Mouse (Mus musculus) right cerebral cortex, postnatal 4 days (tissue): ENCODE measurements at regions not wholly inside any gene's neighbourhood (a gene's known extent, or its start where the extent isn't known, plus 50 kb on each side); places are given as distances from the start of the nearest gene placed in this dataset.

Experiments used
- DNase-seq: peaks from one replicate; pipeline ENCODE4 v3.0.0-alpha.2; 2022

DNA sequence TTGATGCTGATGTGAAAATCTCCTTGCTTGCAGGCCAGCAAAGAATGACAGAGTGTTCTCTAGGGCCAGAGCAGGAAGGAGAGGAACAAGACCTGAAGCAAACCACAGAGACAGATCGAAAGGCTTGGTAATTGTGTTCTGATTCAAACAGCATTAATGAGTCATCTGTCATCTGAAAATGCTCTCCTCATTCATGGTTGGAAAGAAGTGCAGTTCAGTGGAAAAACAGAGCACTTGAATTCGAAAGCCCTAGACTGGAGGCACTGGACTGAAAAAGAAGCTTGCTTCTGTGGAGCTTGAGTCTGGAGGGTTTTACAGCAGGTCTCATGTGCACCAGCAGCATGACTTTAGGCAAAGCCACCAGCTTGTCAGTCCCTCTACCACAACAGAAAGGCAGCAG is 374.3 kb upstream of the B430305J03Rik start:
- no peak for DNase-seq

DNA sequence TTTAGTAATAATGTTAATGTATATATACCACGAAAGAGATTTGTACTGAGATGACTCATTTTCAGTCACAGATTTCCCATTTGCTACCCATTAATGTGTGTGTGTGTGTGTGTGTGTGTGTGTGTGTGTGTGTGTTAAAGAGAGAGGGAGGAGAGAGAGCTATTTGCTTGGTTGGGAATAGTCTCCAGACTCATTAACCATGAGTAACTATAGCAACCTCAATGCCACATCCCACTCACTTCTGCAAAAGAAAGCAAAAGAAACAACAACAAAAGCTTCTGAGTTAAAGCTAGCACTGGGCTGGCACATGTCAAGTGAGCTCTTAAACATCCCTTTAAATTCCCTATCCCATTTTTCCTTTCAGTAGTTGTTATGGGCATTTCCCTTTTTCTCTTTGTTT is 372.8 kb upstream of the B430305J03Rik start:
- DNase-seq, result no peak

DNA sequence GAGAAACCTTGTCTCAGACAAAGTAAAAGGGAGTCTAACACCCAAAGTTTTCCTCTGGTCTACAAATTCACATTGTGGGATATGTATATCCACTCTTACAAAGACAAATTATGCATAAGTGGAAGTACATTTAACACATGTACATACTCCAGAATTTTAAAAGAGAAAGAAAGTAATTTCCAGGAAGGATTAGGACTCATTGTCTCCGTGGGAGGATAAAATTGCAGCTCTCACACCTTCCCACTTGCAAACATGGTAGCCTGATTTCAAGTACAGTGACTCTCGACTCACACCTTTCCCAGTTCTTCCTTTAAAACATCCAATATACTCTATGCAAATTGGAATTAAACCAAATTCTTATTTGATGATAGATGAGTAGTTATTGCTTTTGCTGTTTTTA is 351.0 kb upstream of the B430305J03Rik start:
- DNase-seq, result no peak

DNA sequence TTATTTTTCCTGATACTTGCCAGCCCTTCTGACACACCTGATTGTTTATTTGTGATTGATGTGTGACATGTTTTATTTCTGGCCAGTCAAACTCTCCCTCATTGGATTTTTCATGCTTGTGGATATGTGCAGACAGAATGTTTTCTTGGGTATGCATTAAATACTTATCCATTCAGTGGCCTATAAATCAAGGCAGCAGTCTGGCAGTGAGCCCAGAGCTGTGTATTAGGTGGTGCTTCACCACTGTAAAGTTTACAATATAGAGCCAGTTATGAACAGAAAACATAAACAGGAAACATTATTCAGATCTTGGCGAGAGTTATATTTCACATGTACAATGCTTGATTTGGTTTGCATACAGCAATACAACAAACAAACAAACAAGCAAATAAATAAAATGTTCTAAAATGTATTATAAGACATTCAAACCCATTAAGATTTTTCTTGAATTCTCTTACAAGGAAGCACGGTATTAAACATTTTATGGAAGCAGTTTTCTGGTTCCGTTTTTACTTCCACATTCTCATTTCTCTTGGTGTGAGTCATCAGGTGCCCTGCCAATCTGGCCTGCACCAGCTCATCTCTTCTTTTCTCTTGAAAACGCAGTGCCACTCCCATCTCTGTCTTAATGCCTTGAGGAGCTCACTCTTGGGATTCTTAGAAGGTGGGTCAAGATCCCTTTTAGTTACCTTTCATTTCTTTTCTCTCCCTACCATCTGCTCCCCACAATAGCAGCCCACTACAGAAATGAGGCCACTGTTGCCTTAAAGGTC is 322.4 kb upstream of the B430305J03Rik start:
- no peak for DNase-seq

DNA sequence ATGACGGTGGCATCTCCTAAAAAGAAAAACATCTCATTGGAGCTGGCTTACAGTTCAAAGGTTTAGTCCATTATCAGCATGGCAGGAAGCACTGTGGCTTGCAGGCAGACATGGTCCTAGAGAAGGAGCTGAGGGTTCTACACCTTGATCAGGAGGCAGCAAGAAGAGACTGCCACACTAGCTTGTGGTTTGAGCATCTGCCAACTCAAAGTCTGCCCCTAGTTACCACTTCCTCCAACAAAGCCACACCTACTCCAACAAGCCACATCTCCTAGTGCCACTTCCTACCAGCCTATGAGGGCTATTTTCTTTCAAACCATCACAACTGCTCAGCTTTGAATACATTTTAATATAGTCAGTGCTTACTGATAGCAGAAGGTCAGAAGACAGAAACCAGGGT is 305.1 kb upstream of the B430305J03Rik start:
- DNase-seq, result no peak

DNA sequence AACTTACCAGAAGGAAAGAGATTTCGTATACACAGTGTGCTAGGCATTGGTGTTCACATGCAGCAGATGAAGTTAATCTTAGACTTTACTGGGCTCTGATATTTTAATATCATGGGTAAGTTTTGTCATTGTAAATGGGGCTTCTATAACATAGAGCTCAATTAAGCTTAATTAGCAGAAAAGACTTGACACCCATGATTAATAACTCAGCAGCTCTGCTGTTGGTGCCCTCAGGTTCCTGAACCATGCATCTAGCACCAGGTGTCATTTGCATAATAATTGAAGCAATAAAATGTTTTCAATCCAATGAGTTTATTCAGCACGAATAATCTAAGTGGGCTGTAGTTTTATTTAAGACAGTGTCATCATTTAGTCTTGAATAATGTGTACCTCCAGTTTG is 290.4 kb upstream of the B430305J03Rik start:
- no peak for DNase-seq

DNA sequence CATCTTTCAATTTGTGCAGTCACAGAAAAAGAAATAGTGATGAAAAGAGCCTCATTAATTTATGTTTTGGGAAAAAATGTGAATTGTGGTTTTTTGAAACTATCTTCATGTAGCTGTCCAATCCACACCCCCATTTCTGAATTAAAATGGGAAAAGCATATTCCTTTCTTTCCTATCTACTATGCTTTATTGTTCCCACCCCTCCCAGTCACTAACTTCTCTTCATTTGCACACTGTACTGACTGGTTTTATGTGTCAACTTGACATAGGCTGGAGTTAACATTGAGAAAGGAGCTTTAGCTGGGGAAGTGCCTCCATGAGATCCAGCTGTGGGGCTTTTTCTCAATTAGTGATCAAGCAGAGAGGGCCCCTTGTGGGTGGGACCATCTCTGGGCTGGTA is 262.8 kb upstream of the B430305J03Rik start:
- DNase-seq, result no peak

DNA sequence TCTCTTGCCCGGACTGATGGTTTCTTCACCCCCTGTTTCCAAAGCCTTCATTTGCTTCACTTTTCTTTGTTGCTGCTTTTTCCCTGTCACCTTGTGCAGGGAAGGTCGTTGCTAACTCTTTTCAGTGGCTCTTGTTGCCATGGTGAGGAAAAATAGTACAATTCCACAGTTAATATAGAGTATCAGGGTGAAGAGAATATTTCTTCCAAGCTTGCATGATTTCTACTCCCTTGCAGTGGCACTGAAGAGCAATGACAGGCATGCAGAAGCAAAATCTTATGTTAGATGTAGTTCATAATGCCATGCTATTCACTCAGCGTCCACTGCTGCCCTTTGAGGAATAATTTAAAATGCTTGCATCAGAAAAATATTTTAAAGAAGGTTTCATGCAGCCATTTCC is 262.3 kb upstream of the B430305J03Rik start:
- no peak for DNase-seq

DNA sequence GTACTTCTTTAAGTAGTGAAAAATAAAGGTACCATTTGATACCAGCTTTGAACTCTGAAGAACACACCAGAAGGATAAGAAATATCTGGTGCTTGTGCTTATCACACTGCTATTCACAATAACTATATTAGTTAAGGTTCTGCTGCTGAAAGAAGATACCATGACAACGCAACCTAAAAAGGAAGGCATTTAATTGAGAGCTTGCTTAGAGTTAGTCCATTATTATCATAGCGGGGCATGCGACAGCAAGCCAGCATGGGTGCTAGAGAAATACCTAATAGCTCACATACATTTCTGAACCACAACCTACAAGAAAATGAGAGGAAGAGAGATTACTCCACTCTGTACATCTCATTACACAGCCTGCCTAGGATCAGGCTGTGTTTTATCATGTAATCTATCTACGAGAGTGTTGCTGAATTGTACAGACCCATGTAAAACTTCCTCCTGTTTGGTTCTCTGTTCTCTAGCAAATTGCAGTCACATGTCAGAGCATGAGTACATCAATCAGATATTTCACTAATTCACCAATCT is 258.3 kb upstream of the B430305J03Rik start:
- no peak for DNase-seq

DNA sequence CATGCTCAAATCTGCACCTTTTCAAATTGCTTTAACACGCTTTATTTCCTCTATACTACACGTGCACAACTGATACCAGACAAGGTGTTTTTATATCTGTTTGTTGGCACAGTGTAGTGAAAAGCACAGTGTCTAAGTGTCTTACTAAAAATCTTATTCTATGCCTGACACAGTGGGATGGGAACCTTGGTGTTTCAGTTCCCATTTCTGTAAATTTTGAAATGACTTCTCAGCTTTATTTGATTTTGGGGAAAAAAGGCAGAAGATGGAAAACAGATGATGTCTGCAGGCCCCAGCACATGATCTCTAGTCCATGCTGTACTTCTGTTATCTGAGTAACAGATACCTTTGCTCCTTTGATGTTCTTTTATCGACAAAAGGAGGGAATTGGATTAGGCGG is 239.7 kb upstream of the B430305J03Rik start:
- DNase-seq, result no peak

DNA sequence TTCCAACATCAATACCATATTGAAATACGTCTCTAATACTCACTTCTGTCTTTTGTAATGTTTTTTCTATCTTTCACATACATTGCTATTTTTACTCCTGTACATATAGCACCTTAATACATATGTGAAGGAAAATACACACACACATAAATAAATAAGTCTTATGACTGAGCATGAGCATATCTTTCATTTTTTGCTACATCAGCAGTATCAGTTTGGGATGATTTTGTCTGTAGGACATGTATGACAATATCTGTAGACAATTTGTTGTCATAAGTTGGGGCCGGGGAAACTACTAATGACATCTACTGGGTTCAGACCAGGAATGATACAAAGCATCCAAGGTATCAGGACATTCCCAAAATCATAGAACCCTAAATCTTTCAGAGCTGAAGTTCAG is 237.1 kb upstream of the B430305J03Rik start:
- no peak for DNase-seq

DNA sequence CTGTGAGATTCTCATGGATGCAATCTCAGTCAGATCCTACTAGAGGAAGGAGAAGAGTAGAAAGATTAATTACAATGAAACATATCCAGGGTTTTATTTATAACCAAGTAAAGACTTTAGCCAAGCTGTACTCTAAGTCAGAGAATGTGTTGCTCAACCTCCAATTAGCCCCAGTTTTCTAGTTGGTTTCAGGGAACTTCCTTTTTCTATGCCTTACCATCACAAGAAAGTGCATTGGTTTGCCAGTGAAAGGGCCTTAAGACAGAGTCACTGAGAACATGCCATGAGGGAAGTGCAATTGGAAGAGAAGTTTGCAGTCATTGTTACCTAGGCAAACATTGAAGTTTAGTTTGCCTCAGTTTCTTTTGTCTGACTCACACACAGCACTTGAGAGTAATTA is 229.8 kb upstream of the B430305J03Rik start:
- DNase-seq, result no peak

DNA sequence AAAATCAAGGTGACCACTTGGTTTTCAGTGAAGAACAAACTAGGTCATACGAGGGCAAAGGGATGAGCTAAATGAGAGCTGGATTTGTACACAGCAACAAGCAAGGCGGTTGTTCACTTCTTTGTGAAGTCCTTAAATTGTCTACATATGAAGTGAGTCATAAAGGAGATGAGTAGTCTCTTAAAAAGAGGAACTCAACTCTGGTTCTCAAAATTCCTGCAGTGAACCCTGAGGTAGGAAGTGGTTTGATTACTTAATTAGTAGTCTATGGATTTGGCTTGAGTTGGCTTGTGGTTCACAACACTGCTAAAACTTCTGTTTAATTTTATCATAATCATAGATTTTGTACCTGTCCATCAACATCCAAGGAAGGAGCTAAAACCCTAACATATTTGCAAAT is 226.6 kb upstream of the B430305J03Rik start:
- no peak for DNase-seq

DNA sequence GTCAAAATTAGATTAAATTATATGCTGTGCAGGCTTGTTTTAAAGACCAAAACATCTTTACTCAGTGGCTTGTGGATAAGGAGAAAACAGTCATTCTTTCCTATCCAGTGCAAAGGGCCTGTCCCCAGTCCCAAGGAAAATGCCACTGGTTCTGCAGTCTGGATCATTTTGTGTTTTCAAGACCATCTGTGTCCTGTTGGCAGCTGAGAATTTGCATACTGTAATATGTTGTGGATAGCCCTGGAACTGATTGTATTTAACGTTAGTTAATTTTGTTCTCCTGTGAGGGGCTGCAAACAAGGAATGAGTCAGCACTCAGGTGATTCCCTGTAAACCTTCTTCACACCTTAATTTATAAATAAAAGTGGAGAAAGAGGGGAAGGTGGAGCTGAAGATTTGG is 217.9 kb upstream of the B430305J03Rik start:
- no peak for DNase-seq

DNA sequence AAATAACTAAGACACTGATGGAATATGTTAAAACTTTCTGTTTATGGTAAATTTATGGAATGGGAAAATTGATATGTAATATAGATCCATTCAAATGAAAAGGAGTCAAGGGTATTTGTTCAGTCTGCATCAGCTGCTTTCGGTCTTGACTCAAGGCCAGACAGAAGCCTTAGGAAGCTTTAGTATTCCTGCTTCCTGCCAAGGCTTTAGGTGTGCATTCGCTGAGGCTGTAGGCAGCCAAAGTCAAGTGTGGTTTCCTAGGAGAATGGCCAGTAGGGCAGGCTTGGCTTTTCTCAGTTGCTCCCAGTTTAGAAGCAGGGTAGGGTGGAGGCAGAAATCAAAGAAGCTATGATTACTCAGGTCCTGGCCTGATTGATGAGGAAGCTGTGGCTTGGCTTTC is 217.2 kb upstream of the B430305J03Rik start:
- DNase-seq, result no peak

DNA sequence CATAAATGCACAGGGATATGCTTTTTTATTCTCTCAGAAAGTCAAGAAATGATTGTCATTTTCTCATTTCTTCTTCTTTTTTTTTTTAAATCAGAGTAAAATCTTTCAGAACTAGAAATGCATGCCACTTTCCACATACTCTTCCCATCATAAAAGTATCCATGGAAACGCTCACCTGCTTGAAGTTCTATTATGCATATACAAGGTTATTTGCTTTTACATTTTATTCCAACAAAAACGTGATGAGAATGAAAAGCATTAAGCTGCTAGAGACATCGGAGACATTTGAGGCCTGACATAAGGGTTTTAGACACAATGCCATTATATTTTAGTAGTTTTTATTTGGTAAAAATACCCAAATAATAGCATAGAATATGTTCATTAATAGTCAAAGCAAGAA is 214.5 kb upstream of the B430305J03Rik start:
- DNase-seq, result no peak

DNA sequence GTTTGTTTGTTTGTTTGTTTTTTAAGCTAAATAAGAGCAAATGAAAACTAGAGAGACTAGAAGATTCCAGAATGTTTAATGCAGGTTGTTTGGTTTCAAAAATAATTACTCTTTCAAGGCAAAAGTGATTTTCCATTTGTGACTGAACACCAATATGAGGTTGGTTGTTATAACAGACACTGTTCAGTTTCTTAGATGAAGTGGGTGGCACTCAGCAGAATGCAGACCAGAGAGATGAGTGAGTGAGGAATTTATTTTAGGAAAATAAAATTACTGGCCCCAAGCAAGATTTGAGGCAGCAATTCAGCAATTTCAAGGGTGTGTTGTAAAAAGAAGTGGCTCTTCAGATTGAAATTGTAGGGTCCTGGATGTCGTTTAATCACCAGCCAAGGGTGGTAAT is 171.4 kb upstream of the B430305J03Rik start:
- no peak for DNase-seq

DNA sequence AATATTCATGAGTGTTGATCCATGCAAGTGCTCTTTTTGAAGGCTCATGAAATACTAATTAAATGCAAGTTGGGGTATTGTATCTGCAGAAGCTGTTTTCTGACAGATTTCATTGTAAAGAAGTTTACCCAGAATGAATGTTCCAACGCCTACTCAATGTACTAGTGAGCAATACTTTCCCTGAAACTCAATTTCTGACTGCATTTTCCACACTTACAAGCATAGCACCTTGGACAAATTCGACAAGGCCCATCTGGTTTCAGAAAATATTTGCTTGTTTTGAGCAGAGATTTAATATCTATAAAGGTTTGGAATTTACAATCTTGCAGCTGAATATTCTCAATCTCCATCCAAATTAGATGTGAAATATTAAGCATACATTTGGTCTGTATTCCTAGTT is 170.0 kb upstream of the B430305J03Rik start:
- no peak for DNase-seq

DNA sequence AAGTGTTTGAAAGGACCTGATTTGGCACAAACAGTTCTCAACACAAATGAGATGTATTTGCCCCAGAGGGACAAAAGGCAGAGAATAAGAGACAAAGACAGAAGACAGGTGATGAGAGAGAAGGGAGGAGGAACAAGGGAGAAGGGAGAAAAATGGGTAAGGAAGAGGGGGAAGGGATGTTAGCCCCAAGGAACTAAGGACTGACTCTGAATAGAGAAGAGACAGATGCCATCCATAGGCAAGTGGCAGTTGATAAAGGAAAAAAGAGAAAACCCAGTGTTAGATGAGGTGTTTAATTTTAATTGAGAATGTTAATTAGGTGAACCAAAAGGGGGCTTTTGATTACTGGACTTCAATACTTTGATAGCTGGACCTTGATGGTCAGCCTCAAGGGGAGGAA is 137.4 kb upstream of the B430305J03Rik start:
- DNase-seq, result no peak

DNA sequence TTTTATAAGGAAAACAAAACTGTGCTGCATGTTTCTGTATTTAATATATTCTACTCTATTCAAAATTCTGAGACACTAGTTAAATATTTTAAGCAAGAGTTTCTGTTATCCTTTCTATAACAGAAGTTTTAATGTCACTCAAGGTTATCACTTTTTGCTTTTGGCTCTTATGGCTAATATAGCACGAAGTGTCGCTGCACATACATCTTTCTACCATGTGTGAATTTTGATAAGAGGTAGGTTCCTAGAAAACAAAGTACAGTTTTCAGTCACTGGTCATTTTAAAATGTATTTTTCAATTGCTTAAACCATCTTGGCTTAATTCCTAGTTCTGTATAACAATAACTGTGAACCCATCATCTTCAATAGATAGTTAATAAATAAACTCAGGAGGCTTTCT is 129.1 kb upstream of the B430305J03Rik start:
- no peak for DNase-seq

DNA sequence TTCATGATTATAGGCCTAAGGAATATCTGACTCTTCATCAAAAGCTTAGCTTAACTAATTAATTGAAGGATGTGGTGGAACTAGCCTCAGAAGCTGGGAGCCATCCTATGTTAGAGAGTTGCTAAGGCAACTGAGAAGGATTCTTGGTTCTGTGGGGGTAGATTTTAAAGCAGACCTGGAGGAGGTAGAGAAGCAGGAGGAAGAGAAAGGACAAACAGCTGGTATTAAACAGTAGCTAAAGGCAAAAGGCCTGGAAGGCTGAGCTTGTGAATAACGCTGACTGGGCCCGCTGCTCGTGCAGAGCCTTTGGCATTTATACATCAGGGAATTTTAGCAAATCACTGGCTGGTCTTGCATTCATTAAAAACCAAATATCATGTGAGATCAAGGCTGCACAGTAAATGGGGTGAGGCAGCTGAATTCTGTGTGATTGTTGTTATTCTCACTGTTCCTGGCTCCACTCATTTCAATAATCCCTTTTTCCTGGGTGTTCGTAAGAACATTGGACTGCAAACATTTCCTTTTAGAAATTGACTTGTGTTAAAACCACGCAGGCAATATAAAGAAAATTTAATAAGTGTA is 121.1 kb upstream of the B430305J03Rik start:
- DNase-seq, result no peak

DNA sequence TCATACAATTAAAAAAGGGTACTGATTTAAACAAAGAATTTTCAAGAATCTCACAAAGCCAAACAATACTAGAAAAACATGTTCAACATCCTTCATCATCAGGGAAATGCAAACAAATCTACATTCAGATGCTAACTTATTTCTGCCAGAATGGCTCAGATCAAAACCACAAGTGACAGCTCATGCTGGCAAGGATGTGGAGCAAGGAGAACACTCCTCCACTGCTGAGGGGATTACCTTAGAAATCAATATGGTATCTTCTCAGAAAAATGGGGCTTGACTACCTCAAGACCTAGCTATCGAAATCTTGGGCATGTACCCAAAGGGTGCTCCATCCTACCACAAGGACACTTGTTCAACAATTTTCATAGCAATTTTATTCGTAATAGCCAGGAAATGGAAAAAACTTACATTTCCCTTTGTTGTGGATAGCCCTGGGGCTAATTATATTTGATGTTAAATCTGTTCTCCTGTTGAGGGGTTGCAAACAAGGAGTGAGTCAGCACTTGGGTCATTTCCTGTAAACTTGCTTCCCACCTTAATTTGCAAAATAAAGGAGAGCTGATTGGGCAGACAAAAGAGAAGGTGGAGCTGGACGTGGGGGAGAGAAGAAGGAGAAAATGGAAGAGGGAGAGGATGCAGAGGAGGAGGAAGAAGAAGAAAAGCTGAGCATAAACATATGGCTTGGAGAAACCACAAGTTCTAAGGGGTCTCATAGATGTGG is 113.3 kb upstream of the B430305J03Rik start:
- no peak for DNase-seq

DNA sequence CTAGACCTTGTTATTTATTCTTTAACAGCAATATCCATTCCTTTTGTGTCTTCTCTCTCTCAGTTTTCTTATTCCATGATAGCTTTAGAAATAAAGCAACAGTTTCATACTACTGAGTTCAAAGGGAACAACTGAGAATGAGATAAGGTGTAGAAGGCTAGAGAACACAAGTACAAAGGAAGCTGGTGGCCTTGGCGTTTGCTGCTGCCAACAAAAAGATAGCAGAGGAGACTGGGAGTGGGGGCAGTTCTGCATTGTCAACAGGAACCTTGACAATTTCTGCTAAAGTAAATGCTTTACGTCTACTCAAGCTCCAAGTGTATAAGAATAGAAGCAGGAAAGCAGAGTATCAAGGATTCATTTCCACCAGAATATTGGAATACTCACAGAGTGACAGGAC is 109.3 kb upstream of the B430305J03Rik start:
- DNase-seq, result no peak

DNA sequence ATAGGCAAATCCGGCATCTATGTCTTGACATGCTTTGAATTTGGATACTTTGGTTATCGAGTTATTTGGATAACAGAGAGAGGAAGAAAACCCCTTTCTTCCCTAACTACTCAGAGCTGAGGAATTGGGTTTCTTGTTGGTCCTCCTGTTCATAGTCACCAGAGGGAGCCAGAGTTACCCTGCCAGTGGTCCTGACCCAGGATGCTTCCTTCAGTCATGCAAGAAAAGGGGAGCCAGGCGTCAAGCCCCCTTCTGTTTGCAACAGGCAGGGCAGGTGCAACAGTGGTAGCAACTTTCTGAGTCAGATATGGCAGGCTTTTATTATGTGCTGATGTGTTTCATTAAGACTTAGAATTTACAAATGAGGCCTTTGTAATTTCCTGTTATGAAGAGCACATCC is 101.4 kb upstream of the B430305J03Rik start:
- DNase-seq, result peak; percentile 5
